Mouse (Mus musculus) right cerebral cortex, adult 18-20 months (tissue): ENCODE measurements around the gene Cables2.

Experiments used
- DNase-seq: peaks from one replicate; pipeline ENCODE4 v3.0.0; 2022; ENCODE audit warnings: mixed read lengths

The Cables2 gene

DNA sequence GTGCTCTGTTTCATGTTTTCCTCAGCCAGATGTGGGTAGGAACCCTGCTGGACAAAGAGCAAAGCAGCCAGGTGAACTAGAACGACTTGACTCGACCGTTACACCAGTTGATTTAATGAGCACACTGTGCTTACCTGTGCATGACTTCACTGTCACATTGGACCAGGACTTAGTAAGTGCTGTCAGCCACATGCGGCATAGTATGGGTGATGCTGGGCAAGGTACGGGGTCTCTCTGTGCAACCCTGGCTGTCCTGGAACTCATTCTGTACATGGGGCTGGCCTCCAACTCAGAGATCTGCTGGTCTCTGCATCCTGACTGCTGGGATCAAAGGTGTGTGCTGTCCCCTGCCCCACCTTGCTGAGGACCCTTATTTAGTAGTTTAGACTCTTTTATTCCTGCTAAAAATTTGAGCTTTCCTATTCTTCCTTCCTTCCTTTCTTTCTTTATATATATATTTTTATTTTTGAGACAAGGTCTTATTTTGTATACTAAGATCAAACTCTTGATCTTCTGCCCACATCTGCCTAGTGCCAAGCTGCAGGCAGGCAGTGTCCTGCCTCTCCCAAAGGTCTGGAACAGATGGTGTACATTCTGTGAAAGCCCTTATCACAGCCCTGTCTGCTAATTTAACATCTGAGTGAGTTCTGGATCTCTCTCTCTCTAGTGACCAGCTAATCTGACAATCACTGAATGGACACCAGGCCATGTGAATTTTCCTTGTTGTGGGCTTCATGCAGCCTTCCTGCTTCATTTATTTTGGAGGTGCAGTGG lies 18.7 kb downstream of the Cables2 start:
- DNase-seq = no peak

DNA sequence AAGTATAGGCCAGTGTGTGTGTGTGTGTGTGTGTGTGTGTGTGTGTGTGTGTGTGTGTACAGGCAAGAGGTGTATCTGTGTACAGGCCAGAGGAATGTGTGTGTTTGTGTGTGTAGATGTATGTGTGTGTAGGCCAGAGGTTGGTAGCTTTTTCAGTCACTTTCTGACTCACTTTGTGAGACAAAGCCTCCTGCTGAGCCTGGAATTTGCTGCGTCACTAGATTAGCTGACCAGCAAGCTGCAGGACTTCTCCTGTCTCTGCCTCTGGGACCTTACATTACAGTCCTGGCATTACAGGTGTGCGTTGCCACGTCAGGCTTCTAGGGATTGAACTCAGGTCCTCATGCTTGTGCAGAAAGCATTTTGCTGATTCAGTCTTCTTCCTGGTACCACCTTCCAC lies 21.5 kb downstream of the Cables2 start:
- DNase-seq = no peak

GRCm38 (mm10) chr2:180250930-180251611 lies 22.2 kb downstream of the Cables2 start:
- peak; percentile 86 for DNase-seq

DNA sequence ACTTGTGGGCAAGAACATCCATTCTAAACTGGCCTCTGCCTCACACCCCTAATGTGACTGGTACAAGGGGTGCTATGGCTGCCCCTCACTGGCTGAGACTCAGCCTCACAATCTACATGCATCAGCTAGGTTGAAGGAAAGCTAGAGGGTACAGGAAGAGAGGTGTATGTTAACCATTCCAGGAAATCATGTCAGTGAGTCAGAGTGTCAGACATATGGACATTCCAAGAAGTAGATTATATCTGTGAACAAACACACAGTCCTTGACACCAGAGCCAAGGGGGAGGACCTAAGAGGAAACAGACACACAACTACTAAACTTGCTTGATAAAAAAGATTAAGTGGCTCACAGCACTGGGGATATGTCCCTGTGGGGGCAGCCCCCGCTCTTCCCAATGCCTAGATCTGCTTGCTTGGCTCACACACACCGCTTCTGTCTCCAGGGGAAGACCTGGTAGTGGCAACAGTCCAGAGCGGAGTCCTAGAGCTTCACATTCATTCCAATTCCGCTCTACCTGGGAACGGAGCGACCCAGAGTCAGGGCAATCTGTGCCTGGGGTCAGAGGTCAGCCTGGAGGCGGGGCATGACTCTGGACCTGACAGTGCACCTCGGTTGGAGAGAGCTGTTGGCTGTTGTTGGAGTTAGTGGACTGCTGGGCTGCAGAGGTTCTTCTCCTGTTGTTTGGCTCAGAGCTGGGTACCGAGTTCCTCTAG lies 24.2 kb downstream of the Cables2 start:
- no peak for DNase-seq

GRCm38 (mm10) chr2:180247916-180248315 lies 25.4 kb downstream of the Cables2 start:
- DNase-seq = no peak

DNA sequence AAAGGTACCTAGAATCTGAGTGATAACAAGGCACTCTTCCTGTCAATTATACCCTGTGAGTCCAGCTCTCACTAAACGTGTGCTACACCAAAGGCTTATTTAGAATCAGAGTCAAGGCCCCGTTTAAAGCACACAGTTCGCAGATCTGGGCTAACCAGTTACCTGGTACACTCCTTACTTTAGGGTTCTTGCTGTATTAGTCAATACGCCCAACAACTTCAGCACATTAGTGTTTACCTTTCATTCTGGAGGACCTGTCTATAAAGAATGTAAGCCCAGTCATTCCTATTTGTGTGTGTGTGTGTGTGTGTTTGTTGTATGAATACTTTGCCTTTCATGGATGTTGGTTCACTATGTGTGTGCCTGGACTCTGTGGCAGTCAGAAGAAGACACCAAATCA lies 30.2 kb downstream of the Cables2 start:
- no peak for DNase-seq

DNA sequence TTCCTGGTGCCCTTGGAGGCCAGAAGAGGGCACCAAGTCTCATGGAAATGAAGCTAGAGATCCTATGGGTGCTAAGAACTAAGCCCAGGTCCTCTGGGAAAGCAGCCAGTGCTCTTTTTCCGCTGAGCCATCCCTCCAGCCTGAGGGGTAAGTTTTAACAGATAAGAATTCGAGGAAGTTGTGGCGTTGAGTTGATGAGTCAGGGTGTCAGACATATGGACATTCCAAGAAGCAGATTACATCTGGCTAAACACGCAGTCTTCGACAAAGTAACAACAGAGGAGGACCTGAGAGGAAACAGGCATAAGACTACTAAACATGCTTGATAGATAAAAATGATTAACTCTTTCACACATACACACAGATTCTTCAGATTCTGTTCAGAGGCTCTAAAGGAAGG lies 34.7 kb downstream of the Cables2 start:
- no peak for DNase-seq

DNA sequence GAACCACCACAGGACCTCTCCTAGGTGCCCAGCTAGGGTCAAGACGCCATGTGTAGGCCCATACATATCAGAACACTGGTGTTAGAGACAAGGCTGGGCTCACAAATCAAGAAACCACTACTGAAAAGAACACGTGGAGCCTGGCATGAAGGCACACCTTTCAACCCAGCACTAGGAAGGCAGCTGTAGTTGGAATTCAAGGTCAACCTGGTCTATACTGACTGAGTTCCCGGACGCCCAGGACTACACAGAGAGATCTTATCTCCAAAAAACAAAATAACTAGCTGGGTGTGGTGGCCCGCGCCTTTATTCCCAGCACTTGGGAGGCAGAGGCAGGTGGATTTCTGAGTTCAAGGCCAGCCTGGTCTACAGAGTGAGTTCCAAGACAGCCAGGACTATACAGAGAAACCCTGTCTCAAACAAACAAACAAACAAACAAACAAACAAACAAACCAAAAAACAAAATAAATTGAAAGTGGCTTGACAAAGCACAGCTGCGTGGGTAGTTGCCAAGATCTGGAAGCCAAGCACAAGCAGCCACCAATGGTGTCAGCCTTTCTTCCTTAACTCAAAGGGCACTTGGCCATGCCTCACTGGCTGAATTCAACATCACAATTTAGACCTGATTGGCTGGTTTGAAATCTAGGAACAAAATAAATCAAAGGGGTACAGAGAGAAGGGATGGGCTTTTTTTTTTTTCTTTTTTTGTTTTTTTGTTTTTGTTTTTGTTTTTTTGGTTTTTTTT lies 35.5 kb downstream of the Cables2 start:
- no peak for DNase-seq

GRCm38 (mm10) chr2:180236930-180237329 lies 36.4 kb downstream of the Cables2 start:
- DNase-seq = no peak

DNA sequence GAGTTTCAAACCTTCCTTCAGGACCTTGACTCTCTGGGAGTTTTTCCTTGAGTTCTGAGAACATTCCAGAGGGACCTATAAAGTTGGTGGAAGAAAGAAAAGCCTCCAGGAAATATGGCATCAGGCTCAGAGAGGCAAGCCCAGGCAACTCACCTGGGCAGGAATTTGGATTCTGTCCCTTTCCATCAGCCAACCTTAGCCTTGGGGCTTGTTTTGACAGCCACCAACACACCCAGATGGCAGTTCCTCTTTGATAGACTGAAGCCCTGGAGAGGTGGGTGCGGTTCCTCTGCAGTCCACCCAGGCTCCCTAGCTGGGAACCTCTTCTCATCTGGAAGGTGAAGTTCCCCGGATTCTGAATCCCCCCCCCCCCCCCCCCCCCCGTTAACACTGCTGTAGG lies 36.8 kb downstream of the Cables2 start:
- no peak for DNase-seq

DNA sequence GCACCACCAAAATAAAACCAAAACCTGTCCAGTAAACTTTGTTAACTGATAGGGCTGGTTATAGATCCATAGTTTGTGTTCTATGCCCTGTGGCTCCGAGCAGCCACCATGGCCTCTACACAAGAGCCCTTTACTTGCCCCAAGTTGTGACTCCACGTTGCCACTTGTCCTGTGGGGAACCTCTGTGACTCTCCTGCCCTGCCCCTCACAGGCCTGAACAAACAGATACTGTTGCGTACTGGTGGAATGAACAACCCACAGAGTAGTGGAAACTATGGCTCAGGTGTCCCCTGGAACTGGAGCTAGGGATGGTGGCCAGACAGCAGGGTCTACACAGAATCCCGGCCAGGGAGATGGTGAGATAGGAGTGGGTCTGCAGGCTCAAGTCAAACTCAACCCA lies 37.5 kb downstream of the Cables2 start:
- no peak for DNase-seq

DNA sequence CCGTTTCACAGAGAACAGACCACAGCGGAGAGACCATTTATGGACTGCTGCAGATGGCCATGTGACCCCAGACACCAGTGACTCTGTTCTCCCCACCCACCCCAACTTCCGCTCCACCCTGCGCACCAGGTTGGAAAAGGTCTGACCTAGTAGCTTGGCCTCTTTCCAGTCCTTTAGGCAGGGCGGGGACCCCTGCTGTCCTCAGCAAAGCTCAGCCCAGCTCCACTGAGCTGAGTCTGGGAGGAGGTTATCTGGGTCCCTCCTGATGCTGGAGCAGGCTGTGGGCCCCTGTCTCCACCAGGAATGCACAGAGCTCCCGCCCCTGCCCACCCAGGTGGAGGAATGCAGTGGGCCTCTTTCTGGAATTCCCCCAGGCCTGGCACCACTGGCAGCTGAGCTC lies 38.3 kb downstream of the Cables2 start:
- no peak for DNase-seq

GRCm38 (mm10) chr2:180234353-180234752 lies 38.9 kb downstream of the Cables2 start:
- DNase-seq = no peak

GRCm38 (mm10) chr2:180233101-180233904 lies 40.0 kb downstream of the Cables2 start:
- no peak for DNase-seq

DNA sequence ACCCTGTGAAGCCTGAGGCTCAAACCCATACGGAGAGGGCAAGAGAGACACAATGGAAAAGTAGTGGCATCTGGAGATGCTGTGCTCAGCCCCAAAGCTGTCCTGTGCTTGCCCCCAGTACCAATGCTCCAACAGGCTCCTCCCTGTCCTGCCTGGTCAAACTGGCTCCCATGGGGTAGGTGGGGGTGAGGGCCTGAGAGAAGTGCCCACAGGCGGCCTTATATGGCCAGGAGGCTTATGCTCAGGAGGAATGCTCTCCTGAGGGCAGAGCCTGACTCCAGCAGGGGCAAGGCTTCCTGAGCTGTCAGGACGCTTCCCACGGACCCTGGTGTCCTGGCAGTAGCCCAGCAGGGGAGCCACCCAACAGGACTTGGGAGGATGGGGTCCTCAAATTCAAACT lies 42.8 kb downstream of the Cables2 start:
- no peak for DNase-seq

DNA sequence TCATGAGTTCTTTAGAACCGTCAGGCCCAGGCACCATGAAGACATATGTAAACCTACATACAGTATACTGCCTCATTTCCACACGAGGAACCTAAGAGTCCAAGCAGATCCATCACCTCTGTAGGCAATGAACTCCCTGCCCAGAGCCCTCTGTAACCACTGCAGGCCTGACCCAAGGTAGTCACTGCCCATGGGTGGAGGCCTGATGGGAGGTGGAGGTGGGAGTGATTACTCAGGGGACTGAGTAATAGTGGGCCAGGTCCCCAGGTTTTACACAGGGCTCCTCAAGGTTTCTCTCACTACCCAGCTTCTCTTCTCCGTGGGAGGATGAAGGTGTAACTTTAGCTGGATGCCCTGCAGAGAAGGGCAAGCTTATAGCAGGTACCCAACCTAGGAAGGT lies 44.2 kb downstream of the Cables2 start:
- DNase-seq = no peak

DNA sequence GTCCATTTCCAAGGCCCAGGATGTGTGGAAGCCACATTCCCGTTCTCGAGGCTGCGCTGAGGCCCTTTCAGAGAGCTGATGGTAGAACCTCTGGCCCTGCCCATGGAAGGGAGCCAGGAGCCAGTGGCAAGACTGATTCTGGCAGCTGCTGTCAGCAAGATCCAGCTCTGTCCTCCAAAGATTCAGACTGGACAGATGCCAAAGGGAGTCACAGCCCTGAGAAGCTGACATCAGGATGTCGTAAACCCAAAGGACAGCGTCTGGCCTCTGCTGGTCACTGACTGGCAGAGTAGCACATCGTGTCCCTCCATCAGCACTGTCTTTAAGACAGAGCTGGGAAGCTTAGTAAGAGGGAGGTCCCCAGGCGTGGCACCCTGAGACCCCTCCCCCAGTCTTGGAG lies 44.7 kb downstream of the Cables2 start:
- no peak for DNase-seq

GRCm38 (mm10) chr2:180228060-180228458 lies 45.2 kb downstream of the Cables2 start:
- no peak for DNase-seq

- DNase-seq = no peak
Measured at GRCm38 (mm10) chr2:180227262-180228059, 45.8 kb downstream of the Cables2 start.

DNA sequence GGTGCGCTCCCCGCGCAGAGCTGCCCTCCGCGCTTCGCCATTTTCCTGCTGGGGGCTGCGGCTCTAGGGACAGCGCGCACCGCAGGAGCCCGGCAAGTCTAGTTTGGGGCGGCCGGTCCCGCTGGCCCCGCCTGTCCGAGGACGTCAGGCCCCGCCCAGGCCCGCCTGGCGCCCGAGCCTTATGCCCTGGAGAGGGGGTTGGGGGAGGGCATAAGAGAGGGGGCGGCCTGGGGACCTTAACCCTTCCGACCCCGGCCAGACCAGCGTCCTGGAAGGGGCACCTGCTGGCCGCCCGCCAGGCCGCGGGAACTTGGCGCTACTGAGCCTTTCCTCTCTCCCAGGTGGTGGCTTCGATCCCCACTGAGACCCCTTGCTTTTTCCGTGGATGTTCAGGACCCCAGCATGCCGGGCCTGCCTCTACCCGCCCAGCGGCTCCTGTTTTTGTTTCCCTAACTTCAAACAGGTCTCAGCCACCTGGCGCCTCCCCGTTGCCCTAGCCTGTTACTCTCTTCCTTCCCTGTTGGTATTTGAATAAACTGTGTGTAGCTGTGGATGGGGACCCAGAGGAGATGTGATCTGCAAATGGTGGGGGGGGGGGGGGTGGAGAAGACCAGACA lies 47.4 kb downstream of the Cables2 start, which contains the start of gene Lama5:
Gene Lama5 (minus strand): TSS at position 98 of the 617 bp plus-strand sequence.
- DNase-seq = no peak
